Mouse (Mus musculus) ES-CJ7 (cell line): Measurements from ENCODE around the gene Nol4l.

Experiments
- DNase-seq: peaks from one replicate; pipeline ENCODE4 v3.0.0; 2011; ENCODE audit warnings: low read depth, low spot score

Nol4l gene

GRCm38 (mm10) chr2:153417841-153418240, 111.9 kb downstream of the Nol4l start:
- DNase-seq = no peak

- DNase-seq = peak; percentile 55
Measured at GRCm38 (mm10) chr2:153414607-153415006, 115.2 kb downstream of the Nol4l start.

GRCm38 (mm10) chr2:153412563-153412962, 117.2 kb downstream of the Nol4l start:
- DNase-seq = peak; percentile 48

DNA sequence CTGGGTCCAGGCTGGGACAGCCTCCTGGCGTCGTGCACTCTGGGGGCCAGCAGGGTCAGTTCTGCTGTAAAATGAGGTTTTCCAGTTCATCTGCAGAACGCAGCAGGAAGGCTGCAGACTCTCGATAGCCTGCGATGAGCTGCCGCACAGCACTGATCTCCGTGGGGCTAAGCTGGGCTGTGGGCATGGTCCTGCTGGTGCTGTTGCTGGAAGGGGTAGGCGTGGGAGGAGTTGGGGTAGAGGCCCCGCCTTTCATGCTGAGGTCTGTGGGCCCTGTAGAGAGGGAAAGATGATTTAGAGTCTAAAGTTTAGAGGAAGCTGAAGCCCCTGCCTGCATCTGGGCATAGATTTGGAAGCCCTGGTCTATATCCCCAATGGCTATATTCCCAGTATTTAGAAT, 118.2 kb downstream of the Nol4l start:
- DNase-seq = no peak

DNA sequence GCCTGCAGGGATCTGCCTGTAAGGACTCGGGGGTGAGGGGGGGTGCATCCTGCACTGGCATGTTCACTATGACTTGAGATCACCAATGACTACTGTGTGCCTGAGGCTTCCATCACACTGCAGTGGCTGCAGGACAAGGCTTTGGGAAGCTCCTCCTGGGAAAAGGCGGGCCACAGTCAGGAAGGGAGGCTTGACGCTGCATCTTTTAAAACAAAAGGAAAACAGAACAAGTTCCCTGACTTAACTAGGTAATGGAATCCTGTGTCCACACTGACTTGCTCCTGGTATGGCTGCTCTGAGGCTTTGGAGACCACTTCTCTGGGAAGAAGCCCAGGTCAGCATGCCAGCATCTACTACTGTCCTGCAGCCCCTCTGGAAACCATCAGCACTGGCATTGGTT, 120.8 kb downstream of the Nol4l start:
- no peak for DNase-seq

- DNase-seq = no peak
Measured at GRCm38 (mm10) chr2:153406882-153407281, 122.9 kb downstream of the Nol4l start.

DNA sequence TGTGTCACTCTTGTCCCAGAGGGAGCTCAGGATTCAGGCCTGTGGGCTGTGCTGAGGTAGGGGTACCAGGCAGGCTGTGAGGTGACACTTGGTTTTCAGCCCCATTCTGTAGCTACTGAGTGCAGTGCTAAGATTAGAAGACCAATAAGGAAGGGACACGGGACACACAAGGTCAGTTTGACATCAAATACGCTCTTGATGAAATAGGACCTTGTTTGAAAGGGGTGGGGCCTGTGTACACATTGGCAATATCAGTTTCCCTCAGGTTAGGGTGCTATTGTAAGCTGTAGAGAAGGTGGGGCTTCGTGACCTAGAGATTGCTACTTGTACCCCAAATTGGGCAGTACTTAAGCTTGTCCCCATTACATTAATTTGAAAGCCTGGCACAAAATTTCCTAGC, 124.9 kb downstream of the Nol4l start:
- no peak for DNase-seq

GRCm38 (mm10) chr2:153404062-153404461, 125.7 kb downstream of the Nol4l start:
- DNase-seq = no peak

- no peak for DNase-seq
Measured at GRCm38 (mm10) chr2:153399166-153399565, 130.6 kb downstream of the Nol4l start.

- DNase-seq = peak; percentile 65
Measured at GRCm38 (mm10) chr2:153397790-153398515, 131.8 kb downstream of the Nol4l start.

- DNase-seq = no peak
Measured at GRCm38 (mm10) chr2:153393045-153393444, 136.7 kb downstream of the Nol4l start.

DNA sequence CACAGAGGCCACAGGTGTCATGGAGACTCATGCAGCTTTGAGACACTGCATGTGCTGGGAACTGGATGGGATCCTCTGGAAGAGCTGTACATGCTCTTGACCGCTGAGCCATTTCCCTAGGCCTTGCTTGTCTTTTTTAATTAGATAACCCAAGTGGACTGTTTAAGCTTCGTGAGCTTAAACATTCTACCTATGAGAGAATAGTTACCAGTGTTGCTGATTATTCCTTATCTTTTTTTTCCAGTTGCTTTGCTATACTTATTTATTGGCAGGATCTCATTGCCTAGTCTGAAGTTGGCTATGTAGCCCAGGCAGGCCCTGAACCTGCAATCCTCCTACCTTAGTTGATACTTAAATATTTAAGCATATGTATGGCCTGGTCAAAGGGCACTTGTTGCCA, 139.9 kb downstream of the Nol4l start:
- DNase-seq = no peak

GRCm38 (mm10) chr2:153380479-153380878, 149.3 kb downstream of the Nol4l start:
- no peak for DNase-seq

DNA sequence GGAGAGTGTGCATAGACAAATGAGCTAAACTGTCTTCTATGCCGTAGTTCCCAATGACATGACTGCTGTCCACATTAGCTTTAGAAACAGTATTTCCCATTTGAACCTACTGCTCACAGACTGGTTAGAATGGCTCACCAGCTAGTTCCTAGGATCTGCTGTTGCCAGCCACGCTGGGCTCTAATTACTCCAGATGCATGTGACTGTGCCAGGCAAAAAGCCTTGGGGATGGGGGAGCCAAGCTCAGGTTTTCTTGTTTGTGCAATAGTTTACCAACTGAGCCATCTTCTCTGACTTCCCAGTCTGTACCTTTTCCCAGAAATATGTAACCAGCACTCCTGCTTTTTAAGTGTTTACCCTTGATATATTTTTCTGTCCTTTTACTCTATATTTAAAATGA, 154.4 kb downstream of the Nol4l start:
- DNase-seq = no peak

- peak; percentile 95 for DNase-seq
Measured at GRCm38 (mm10) chr2:153370871-153371270, 158.9 kb downstream of the Nol4l start.

DNA sequence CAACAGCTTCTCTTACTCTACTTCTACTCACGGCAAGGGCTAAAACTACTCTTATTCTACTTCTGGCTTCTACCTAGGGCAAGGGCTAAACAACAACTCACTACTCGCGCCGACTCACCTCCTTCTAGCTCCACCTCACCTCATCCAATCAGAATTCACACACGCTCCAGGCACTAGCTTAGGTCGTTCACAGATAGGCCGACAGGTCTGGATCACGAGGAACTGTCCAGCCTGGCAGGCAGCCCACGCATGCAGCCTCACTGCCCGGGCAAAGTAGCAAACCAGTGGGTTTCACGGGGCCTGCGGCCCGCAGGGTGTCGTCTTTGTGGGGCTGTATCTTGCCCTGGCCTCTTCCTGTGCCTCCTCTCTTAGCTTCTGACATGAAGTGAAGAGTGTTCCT, 165.2 kb downstream of the Nol4l start:
- peak; percentile 71 for DNase-seq

GRCm38 (mm10) chr2:153361101-153361710, 168.6 kb downstream of the Nol4l start:
- no peak for DNase-seq
